Mouse (Mus musculus): ENCODE results near the gene Olig1. TPM values are rescaled to one million over a fixed set of nuclear protein-coding genes. Genes with fewer than 3 reads are reported as not detected.

Gene Olig1
- polyA plus RNA-seq, 1 experiment: not detected

GRCm38 (mm10) chr16:91226883-91227759 lies 42.5 kb upstream of the Olig1 start:
- Histone ChIP-seq H3K4me3 (ENCODE audit: insufficient read depth, low read length) (no peak overlapping the region), H3K27ac (ENCODE audit: insufficient read depth, low read depth, low read length) (no peak overlapping the region), H3K4me1 (ENCODE audit: control insufficient read depth, insufficient read depth, low read length) (no peaks in the 10 kb centered on the region)
- TF ChIP-seq POLR2A (IDR thresholded peaks at IDR 0.05; ENCODE audit: borderline replicate concordance, low read depth, low read length): no peak
- no peak for TF ChIP-seq CTCF (IDR thresholded peaks at IDR 0.05; ENCODE audit: low read depth, low read length)

- H3K4me3 ChIP-seq (ENCODE audit: insufficient read depth, low read length): no peak overlapping the region
- no peak overlapping the region for H3K27ac ChIP-seq (ENCODE audit: insufficient read depth, low read depth, low read length)
- no peaks in the 10 kb centered on the region for H3K4me1 ChIP-seq (ENCODE audit: control insufficient read depth, insufficient read depth, low read length)
- TF ChIP-seq CTCF (IDR thresholded peaks at IDR 0.05; ENCODE audit: low read depth, low read length) (no peak), POLR2A (IDR thresholded peaks at IDR 0.05; ENCODE audit: borderline replicate concordance, low read depth, low read length) (no peak)
These were observed 41.9 kb upstream of the Olig1 start for GRCm38 (mm10) chr16:91227760-91228043.

- TF ChIP-seq CTCF (IDR thresholded peaks at IDR 0.05; ENCODE audit: low read depth, low read length) (no peak), POLR2A (IDR thresholded peaks at IDR 0.05; ENCODE audit: borderline replicate concordance, low read depth, low read length) (no peak)
- H3K4me1 ChIP-seq (ENCODE audit: control insufficient read depth, insufficient read depth, low read length): no peaks in the 10 kb centered on the region
- no peak overlapping the region for H3K4me3 ChIP-seq (ENCODE audit: insufficient read depth, low read length)
- H3K27ac ChIP-seq (ENCODE audit: insufficient read depth, low read depth, low read length): no peak overlapping the region
These were observed 41.1 kb upstream of the Olig1 start for GRCm38 (mm10) chr16:91228238-91229071.

GRCm38 (mm10) chr16:91229072-91229348 lies 40.6 kb upstream of the Olig1 start:
- TF ChIP-seq POLR2A (IDR thresholded peaks at IDR 0.05; ENCODE audit: borderline replicate concordance, low read depth, low read length): no peak
- no peak for TF ChIP-seq CTCF (IDR thresholded peaks at IDR 0.05; ENCODE audit: low read depth, low read length)
- Histone ChIP-seq H3K4me3 (ENCODE audit: insufficient read depth, low read length) (no peak overlapping the region), H3K4me1 (ENCODE audit: control insufficient read depth, insufficient read depth, low read length) (no peaks in the 10 kb centered on the region), H3K27ac (ENCODE audit: insufficient read depth, low read depth, low read length) (no peak overlapping the region)

- Histone ChIP-seq H3K4me1 (ENCODE audit: control insufficient read depth, insufficient read depth, low read length) (no peaks in the 10 kb centered on the region), H3K4me3 (ENCODE audit: insufficient read depth, low read length) (no peak overlapping the region), H3K27ac (ENCODE audit: insufficient read depth, low read depth, low read length) (no peak overlapping the region)
- TF ChIP-seq POLR2A (IDR thresholded peaks at IDR 0.05; ENCODE audit: borderline replicate concordance, low read depth, low read length) (no peak), CTCF (IDR thresholded peaks at IDR 0.05; ENCODE audit: low read depth, low read length) (no peak)
These were observed 39.9 kb upstream of the Olig1 start for GRCm38 (mm10) chr16:91229643-91230042.

GRCm38 (mm10) chr16:91231781-91232469 lies 37.6 kb upstream of the Olig1 start:
- no peak overlapping the region for H3K27ac ChIP-seq (ENCODE audit: insufficient read depth, low read depth, low read length)
- H3K4me3 ChIP-seq (ENCODE audit: insufficient read depth, low read length): no peak overlapping the region
- no peaks in the 10 kb centered on the region for H3K4me1 ChIP-seq (ENCODE audit: control insufficient read depth, insufficient read depth, low read length)
- TF ChIP-seq CTCF (IDR thresholded peaks at IDR 0.05; ENCODE audit: low read depth, low read length) (no peak), POLR2A (IDR thresholded peaks at IDR 0.05; ENCODE audit: borderline replicate concordance, low read depth, low read length) (no peak)

- no peaks in the 10 kb centered on the region for H3K4me1 ChIP-seq (ENCODE audit: control insufficient read depth, insufficient read depth, low read length)
- no peak overlapping the region for H3K4me3 ChIP-seq (ENCODE audit: insufficient read depth, low read length)
- H3K27ac ChIP-seq (ENCODE audit: insufficient read depth, low read depth, low read length): no peak overlapping the region
- TF ChIP-seq POLR2A (IDR thresholded peaks at IDR 0.05; ENCODE audit: borderline replicate concordance, low read depth, low read length) (no peak), CTCF (IDR thresholded peaks at IDR 0.05; ENCODE audit: low read depth, low read length) (no peak)
These were observed 36.9 kb upstream of the Olig1 start for GRCm38 (mm10) chr16:91232470-91233240.

GRCm38 (mm10) chr16:91233241-91233944 lies 36.2 kb upstream of the Olig1 start:
- TF ChIP-seq CTCF (IDR thresholded peaks at IDR 0.05; ENCODE audit: low read depth, low read length) (no peak), POLR2A (IDR thresholded peaks at IDR 0.05; ENCODE audit: borderline replicate concordance, low read depth, low read length) (no peak)
- no peak overlapping the region for H3K27ac ChIP-seq (ENCODE audit: insufficient read depth, low read depth, low read length)
- no peaks in the 10 kb centered on the region for H3K4me1 ChIP-seq (ENCODE audit: control insufficient read depth, insufficient read depth, low read length)
- no peak overlapping the region for H3K4me3 ChIP-seq (ENCODE audit: insufficient read depth, low read length)

- no peak for TF ChIP-seq CTCF (IDR thresholded peaks at IDR 0.05; ENCODE audit: low read depth, low read length)
- no peak for TF ChIP-seq POLR2A (IDR thresholded peaks at IDR 0.05; ENCODE audit: borderline replicate concordance, low read depth, low read length)
- Histone ChIP-seq H3K4me1 (ENCODE audit: control insufficient read depth, insufficient read depth, low read length) (no peaks in the 10 kb centered on the region), H3K4me3 (ENCODE audit: insufficient read depth, low read length) (no peak overlapping the region), H3K27ac (ENCODE audit: insufficient read depth, low read depth, low read length) (no peak overlapping the region)
These were observed 30.5 kb upstream of the Olig1 start for GRCm38 (mm10) chr16:91239024-91239423.
